Comparison of ENCODE assay signal across 25 mouse cellular contexts in the genomic region with DNA sequence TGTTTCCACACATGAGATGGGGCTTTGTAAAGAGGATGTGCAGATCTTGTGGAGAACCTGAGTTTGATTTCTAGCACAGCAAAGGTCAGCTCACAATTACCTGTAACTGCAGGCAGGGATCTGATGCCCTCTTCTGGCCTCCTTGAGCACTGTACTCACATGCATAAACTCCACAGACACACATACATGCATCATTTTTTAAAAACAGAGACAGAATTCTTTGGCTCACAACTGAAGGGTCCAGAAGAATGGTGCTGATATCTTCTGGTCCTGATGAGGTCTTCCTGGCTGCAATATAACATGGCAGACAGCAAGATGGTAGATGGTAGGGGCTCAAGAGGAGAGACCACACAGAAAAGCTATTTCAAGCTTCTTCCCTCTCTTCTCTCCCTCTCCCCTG. TPM values are rescaled to one million over a fixed set of nuclear protein-coding genes. Genes with fewer than 3 reads are reported as not detected.
DNase-seq lines count a peak whose midpoint lies in the region; ATAC-seq and TF ChIP-seq lines count a peak whose summit lies in the region.
"Had no signal": no experiment of that assay in that cellular context is flagged by ENCODE, and none has a peak within 500 bp of the region (broad histone marks: within the 10 kb centered on the region; RNA-seq: fewer than 3 reads in every experiment).

A gene (plus strand): TSS at position 301 of the 400 bp plus-strand sequence.

- H3K4me2 ChIP-seq in kidney, embryonic 14.5 days (replicated peaks; ENCODE audit: low read depth, low read length): no peak within 1 kb of the TSS
- H3K4me2 ChIP-seq in liver, embryonic 14.5 days (ENCODE audit: low read depth): no peak within 1 kb of the TSS
- H3K4me2 ChIP-seq: embryonic facial prominence, embryonic 15.5 days; heart, embryonic 15.5 days; lung, embryonic 14.5 days; midbrain, embryonic 11.5 days; neural tube, embryonic 12.5 days had no signal

- no peak for TF ChIP-seq EP300 in liver, embryonic 14.5 days (IDR thresholded peaks at IDR 0.05; ENCODE audit: low read depth)

- DNase-seq in kidney, postnatal 14 days: no peak
- no peak for DNase-seq in liver, embryonic 14.5 days (ENCODE audit: low read depth in 3 of 3, low spot score in 3 of 3)
- no peak for DNase-seq in liver
- peak; percentile 35 for DNase-seq in ZHBTc4 (ENCODE audit: low read depth, low spot score)
- no peak for DNase-seq in spleen, postnatal 4 days (ENCODE audit: low spot score in 2 of 2)
- DNase-seq: cerebellum, adult 2 months; cerebellum, postnatal 36 days; forebrain, postnatal 0 days; gastrocnemius, postnatal 36 days; lung, embryonic 14.5 days; lung, postnatal 36 days; thymus, adult 2 months had no signal

- H3K27ac ChIP-seq in kidney, embryonic 14.5 days (ENCODE audit: low read depth, low read length): peak within 1 kb of the TSS; percentile 57
- H3K27ac ChIP-seq in liver, embryonic 14.5 days: no peak within 1 kb of the TSS
- H3K27ac ChIP-seq: embryonic facial prominence, embryonic 15.5 days; forebrain, embryonic 10.5 days; heart, embryonic 15.5 days; hindbrain, embryonic 10.5 days; hindbrain, postnatal 0 days; neural tube, embryonic 12.5 days had no signal

- no peak within 1 kb of the TSS for H3K4me3 ChIP-seq in kidney, embryonic 14.5 days (ENCODE audit: low read length)
- no peak within 1 kb of the TSS for H3K4me3 ChIP-seq in liver, embryonic 14.5 days (ENCODE audit: insufficient read depth in 1 of 2, low read depth in 2 of 2, low read length in 2 of 2)
- H3K4me3 ChIP-seq: embryonic facial prominence, embryonic 15.5 days; forebrain, embryonic 10.5 days; heart, embryonic 15.5 days; hindbrain, embryonic 10.5 days; neural tube, embryonic 12.5 days had no signal

- no peaks in the 10 kb centered on the region for H3K9me3 ChIP-seq in kidney, embryonic 14.5 days (ENCODE audit: control insufficient read depth, low read length)
- H3K9me3 ChIP-seq in liver, embryonic 14.5 days (ENCODE audit: control insufficient read depth, low read length): no peaks in the 10 kb centered on the region
- H3K9me3 ChIP-seq: embryonic facial prominence, embryonic 15.5 days; forebrain, embryonic 10.5 days; heart, embryonic 15.5 days; hindbrain, embryonic 10.5 days; neural tube, embryonic 12.5 days had no signal

- no peaks in the 10 kb centered on the region for H3K27me3 ChIP-seq in kidney, embryonic 14.5 days (ENCODE audit: control insufficient read depth, insufficient read depth, low read length)
- peaks cover 7% of the 10 kb centered on the region for H3K27me3 ChIP-seq in liver, embryonic 14.5 days (ENCODE audit: control insufficient read depth, insufficient read depth, low read length)

- H3K9ac ChIP-seq in kidney, embryonic 14.5 days (ENCODE audit: low read depth, low read length): no peak within 1 kb of the TSS
- no peak within 1 kb of the TSS for H3K9ac ChIP-seq in liver, embryonic 14.5 days (replicated peaks)
- H3K9ac ChIP-seq: embryonic facial prominence, embryonic 15.5 days; forebrain, postnatal 0 days; heart, embryonic 15.5 days; lung, embryonic 14.5 days; neural tube, embryonic 12.5 days had no signal

- no peaks in the 10 kb centered on the region for H3K36me3 ChIP-seq in kidney, embryonic 14.5 days (ENCODE audit: control insufficient read depth, insufficient read depth, low read length)
- no peaks in the 10 kb centered on the region for H3K36me3 ChIP-seq in liver, embryonic 14.5 days (replicated peaks; ENCODE audit: control insufficient read depth, insufficient read depth, low read depth)
- H3K36me3 ChIP-seq: embryonic facial prominence, embryonic 15.5 days; forebrain, embryonic 10.5 days; heart, embryonic 15.5 days; hindbrain, embryonic 10.5 days; neural tube, embryonic 12.5 days had no signal

- ATAC-seq in kidney, embryonic 14.5 days (ENCODE audit: low FRiP score, low TSS enrichment): no peak
- ATAC-seq in liver, embryonic 14.5 days (ENCODE audit: insufficient read depth): no peak
- ATAC-seq in erythroid progenitor cell, adult 5-6 weeks (replicated peaks; ENCODE audit: low FRiP score, poor library complexity, severe bottlenecking): no peak
- ATAC-seq: forebrain, postnatal 0 days; hindbrain, postnatal 0 days had no signal

- H3K4me1 ChIP-seq in kidney, embryonic 14.5 days (ENCODE audit: control insufficient read depth, insufficient read depth, low read length): no peaks in the 10 kb centered on the region
- H3K4me1 ChIP-seq in liver, embryonic 14.5 days (replicated peaks; ENCODE audit: control insufficient read depth in 2 of 2, insufficient read depth in 2 of 2, low read length in 1 of 2): peaks cover 2 to 7% of the 10 kb centered on the region in 2 experiments; a peak in 2 of 4 replicates
- H3K4me1 ChIP-seq: embryonic facial prominence, embryonic 15.5 days had no signal

- peak; percentile 15; the same call in 1 of the 2 replicates for TF ChIP-seq CTCF in liver, embryonic 14.5 days (IDR thresholded peaks at IDR 0.05; ENCODE audit: low read depth)

RNA-seq across cellular contexts. Expression of the gene that starts here (rescaled TPM):
- polyA plus RNA-seq in kidney, embryonic 14.5 days (2014; fragmentation: Nextera tagmentation; extraction: Ambion mirVana): 0.79 and 1.1 TPM in 2 replicates
- polyA plus RNA-seq in liver, embryonic 14.5 days (2012; rRNA removed): 0.08 TPM in 1 of 2 replicates, not detected in the other
- polyA plus RNA-seq in liver, embryonic 14.5 days (2014; fragmentation: Nextera tagmentation; extraction: Ambion mirVana): not detected in 2 replicates
- not detected in 2 replicates for total RNA-seq in erythroid progenitor cell, adult 5-6 weeks (2015; ENCODE audit: low replicate concordance)
- not detected in 2 replicates for total RNA-seq in erythroid progenitor cell, adult 5-6 weeks (2017; ENCODE audit: low replicate concordance)
- total RNA-seq: adrenal gland, postnatal 4 days; forebrain, postnatal 0 days; gastrocnemius, postnatal 36 days; heart, adult 8-10 months; layer of hippocampus, postnatal 10 days had no signal
- polyA plus RNA-seq: limb, embryonic 11.5 days; midbrain, embryonic 11.5 days; neural tube, embryonic 12.5 days had no signal
